Mouse (Mus musculus) CD4-positive, CD25-positive, alpha-beta regulatory T cell, adult 4 months (primary cell): Measurements from ENCODE around the gene Slc38a3. TPM values are rescaled to one million over a fixed set of nuclear protein-coding genes. Genes with fewer than 3 reads are reported as not detected.

Experiments
- ATAC-seq: one replicate; pipeline ENCODE4 v1.8.0; 2017
- polyA plus RNA-seq, 2 experiments: library from polyadenylated mRNA; unstranded; fragments of 100-300 nt; shearing (Covaris generic); gene quantifications; one replicate each; pipeline ENCODE4 v1.2.1; 2017

Gene Slc38a3
- polyA plus RNA-seq, 2 experiments from 2014 or later, result not detected

DNA sequence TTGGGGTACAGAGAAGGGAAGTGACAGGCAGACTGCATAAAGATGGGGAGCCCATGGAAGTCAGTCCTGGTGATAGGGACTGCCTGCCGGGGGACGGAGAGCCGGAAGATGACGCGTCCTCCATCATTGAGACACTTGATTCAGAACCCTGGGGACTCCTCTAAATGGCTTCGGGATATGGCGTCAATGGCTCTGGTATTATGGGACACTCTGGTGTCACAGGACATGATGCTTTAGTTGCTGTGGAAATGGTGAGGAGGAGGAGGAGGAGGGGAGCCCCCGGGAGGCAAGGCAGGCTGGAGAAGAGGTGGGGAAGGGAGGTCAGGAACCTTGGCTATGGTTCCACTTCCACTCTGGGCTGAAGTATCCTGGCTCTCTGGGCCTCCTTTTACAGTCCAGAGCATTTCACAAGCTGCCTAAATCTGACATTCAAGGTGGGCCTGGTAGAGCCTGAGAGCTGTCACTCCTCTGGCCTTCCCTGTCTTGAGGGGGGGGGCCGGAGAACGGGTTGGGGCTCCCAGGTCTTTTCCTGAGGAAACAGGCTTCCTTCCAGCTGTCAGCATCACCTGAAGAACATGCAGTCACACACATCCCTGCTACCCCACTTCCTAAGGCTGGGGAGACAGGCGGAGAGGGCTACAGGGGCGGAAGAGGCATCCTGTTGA, 26.2 kb upstream of the Slc38a3 start:
- ATAC-seq, result no peak

DNA sequence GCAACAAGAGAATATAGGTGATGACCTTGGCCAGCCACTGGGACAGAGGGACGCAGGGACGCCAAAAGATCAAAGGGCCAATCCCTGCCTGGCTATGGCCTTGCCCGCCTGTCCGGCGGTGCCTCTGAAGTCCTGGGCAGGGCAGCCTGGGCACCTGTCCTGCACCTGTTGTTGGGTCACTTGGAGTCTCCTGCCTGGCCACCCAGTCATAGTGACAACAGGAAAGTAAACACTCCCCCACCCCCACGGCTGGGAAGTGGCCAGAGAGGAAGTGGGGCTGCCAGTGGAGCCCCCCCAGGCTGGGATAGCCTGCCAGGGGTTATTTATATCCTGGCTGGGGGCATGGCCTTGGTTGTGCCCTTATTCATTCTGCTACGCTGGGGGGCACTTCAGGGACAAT, 25.3 kb upstream of the Slc38a3 start:
- no peak for ATAC-seq

DNA sequence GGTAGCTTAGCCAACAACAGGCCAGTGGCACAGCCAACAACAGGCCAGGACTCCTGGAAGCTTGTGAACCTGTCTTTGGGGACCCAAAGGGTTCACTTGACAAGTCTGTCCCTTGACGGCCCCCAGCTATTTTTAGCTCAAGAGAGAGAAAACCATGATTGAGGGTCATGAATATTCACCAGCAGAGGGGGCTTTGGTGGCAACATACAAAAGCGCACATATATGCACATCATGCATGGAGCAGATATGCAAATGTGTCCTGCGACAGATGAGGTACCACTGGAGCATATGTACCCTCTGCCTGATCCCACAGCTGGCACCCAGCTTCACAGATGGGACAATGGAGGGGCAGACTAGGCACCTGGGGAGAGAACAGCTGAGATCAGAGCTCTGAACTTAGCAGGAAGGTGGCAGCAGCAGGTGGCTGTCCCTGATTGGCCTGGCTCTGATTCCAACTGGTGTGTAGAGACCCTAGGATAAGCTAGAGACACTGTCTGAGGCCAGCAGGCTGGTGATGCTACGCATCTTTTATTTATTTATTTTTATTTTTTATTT, 24.2 kb upstream of the Slc38a3 start:
- ATAC-seq, result no peak

DNA sequence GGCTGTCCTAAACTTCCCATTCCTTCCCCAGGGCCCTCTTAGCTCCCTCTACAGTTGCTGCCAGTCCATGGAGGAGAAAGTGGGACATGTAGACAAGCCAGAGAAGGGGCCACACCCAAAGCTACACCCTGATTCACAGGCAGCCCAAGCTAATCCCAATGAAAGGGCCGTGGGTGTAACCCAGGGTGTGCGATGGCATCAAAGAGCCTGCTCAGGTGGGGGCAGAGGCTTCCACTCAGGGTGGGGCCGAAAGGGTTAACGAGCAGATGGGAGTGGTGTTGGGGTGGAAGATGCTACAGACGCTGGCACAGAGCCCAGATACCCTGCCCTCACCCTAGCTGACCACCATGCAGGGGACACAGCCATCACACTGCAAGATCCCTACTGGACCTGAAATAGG, 23.5 kb upstream of the Slc38a3 start:
- ATAC-seq, result no peak

DNA sequence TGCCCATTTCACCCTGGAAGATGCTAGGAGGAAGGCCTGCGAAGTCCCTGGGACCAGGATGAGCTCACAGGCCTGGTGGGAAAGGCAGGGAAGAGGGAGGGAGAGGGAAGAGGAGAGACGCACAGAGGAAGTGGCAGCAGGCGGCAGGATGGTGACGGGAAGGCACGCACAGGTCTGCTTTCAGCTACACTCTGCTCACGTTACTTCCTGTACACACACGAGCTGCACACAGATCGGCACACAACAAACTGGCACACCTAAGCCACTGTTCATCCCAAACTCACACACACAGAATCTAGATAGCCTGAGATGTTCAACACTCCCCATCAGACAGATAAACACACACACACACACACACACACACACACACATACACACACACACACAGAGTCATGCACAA, 21.1 kb upstream of the Slc38a3 start:
- no peak for ATAC-seq

DNA sequence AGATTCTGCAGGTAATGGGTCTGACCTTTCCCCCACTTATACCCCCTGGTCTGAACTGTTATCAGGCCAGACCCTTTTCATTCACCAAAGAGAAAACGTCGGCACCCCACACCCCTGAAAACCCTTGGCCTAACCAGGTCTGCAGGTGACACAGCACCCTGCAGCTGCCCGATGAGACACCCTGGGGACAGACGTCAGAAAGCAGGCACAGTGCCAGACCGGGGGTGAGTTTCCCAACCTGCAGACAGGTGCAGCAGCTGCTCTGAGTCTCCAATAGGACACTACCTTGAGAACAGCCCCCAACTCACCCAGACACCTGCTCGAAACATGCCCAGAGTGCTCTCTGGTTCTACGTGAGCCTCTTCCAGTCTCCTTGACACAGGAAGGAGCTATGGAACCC, 19.6 kb upstream of the Slc38a3 start:
- no peak for ATAC-seq

DNA sequence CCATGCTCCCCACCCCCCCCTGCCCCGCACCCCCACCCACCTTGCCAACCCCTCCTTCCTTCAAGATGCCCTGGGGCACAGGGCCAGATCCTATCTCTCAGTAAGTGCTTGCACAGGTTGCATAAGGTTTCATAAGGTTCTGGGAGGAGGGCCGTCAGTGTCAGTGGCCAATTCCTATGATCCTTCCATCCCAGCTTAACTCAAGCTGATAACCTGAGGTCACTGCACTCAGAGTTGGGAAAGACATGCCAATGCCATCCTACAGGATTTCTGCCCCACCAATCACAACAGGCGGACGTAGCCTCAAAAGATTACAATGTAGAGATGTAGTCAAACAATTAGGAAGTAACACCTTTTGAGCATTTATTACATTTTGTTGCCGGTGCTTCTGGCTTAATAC, 19.1 kb upstream of the Slc38a3 start:
- ATAC-seq, result no peak

DNA sequence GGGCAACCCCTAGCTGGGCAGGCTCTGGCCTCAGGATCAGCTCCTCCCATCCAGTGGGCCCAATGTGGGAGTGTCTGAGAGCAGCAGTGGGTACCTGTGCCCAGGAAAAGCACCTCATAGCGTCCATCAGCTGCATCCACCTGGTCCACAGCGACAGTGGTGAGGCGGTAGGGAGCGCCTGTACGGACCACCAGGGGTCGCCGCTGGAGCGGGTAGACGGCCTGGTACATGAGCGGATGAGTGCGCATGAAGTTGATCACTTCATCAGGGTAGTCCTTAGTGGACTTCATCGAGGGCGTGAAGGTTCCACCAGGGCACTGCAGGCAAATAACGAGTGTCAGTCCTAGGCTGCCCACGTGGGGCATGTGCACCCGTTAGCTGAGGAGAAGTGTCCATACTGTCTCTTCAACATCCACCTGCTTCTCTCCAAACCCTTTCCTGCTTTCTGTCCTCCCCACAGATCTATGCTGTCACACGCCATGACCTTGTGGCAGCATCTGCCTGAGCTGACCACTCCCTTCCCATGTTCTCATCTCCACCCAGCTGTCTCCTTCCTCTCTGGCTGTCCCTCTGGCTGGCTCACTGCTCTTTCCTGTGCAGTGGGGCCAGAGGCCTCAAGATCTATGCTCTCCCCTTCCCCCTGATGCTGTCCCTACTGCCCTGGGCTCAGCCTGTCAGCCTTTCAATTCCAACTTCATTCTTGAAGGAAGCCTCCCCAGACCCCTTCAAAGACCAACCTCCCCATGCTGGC, 16.1 kb upstream of the Slc38a3 start:
- no peak for ATAC-seq

DNA sequence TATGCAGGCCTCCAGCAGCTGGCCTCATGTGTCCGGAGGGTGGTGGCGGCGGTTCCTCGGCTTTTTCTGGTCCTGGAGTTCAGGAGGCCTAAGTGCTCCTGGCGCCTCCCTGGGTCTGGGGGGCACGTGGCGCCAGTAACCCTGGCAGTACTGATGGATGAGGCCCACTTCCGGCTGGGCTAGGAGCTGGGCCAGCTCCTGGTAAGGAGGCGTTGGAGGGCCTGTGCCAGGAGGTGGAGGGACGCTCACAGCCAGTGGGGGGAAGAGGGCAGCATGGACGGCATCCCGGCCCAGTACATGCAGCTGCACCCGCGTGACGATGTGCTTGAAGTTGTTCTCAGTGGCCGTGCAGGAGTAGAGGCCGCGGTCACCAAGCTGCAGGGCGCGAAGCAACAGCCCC, 13.1 kb upstream of the Slc38a3 start:
- no peak for ATAC-seq

DNA sequence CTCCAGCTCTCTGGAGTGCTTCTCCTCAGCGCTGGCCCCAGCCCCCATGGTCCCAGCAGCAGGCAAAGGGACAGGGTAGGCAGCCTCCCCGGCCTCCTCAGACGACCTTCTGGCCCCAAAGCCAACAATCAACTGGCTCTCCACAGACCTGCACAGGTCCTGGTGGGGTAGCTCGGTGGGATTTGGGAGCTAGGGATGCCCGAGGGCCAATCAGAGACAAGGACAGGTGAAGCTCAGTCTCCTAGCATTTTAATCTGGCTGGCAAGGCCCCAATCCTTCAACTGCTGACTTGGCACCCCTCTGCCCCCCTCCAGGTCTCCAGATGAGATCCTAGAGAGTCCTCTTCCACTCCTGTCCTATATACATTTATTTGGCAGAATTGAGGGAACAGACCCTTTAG, 10.2 kb upstream of the Slc38a3 start, which contains the start of gene Gnat1:
Gene Gnat1 (minus strand): TSS at position 212 of the 400 bp plus-strand sequence.
- ATAC-seq, result no peak

DNA sequence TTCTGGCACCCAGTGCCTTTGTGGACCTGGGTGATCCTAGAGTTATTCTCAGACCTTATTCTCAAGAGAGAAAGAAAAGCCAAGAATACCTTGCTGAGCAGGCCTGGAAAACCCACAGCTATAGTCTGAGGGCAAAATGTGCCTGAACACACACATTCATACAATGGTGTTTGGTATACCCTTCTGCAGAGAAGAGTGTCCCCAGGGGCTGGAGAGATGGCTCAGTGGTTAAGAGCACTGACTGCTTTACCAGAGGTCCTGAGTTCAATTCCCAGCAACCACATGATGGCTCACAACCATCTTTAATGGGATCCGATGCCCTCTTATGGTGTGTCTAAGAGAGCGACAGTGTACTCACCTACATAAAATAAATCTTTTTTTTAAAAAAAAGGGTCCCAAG, 9.5 kb upstream of the Slc38a3 start:
- ATAC-seq, result no peak

DNA sequence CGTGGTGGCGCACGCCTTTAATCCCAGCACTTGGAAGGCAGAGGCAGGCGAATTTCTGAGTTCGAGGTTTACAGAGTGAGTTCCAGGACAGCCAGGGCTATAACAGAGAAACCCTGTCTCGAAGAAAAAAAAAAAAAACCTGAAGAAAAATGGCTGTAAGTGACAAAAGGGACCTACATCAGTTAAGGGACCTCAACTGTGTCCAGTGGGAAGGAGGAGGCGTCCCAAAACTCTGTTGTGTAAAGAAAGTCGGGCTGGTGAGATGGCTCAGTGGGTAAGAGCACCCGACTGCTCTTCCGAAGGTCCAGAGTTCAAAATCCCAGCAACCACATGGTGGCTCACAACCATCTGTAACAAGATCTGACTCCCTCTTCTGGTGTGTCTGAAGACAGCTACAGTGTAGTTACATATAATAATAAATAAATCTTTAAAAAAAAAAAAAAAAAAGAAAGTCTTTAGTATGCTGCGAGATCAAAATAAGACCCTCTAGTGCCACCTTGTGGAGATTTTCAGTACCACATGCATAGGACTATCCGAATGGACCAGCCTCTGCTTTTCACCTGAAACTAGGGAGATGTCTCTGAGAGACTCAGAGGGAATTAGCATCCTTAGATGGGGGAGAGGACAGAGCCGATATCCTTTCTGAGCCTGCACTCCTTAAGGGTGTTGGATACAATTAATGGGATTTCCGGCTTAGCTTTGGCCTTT, 8.6 kb upstream of the Slc38a3 start:
- ATAC-seq, result peak; percentile 55

DNA sequence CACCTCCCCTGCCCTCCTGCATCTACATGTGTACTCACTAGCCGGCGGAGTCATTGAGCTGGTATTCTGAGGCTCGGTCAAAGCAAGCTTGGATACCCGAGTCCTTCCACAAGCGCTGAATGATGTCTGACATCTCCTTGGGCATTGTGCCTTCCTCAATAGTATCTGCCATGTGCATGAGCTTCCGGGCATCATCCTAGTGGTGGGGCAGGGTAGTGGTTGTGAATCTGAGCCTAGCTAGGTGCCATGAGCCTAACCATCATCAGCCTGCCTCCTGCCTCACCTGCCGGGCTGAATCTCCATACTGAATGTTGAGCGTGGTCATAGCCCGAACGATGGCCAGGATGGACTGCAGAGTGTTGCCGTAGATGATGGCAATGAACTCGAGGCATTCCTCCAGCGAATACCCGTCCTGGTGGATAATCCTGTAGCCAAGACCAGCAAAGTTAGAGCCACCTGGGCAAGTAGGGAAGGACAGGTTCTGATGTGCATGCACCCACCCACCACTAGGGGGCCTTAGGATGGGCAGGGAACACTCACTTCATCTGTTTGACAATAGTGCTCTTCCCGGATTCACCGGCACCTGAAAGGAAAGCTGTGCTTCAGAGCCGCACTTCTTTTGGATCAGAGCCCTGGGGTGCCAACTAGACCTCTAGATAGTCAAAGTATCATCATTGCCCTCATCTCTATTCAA, 7.9 kb upstream of the Slc38a3 start:
- peak; percentile 47 for ATAC-seq

DNA sequence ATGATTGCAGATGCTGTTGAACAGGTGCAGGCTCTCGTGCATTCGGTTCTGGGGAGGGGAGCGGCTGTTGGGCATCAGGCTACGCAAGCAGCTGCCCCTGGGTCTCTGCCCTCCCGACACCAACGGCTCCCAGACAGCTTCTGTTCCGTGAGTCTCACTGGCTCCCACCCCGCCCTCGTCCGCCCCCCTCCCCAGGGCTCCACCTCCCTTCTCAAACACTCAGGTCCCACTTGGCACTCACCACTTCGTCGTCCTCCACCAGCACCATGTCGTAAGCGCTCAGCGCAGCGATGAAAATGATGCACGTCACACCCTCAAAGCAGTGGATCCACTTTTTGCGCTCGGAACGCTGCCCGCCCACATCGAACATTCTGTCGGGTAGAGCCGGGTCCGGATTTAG, 7.0 kb upstream of the Slc38a3 start:
- ATAC-seq, result no peak

DNA sequence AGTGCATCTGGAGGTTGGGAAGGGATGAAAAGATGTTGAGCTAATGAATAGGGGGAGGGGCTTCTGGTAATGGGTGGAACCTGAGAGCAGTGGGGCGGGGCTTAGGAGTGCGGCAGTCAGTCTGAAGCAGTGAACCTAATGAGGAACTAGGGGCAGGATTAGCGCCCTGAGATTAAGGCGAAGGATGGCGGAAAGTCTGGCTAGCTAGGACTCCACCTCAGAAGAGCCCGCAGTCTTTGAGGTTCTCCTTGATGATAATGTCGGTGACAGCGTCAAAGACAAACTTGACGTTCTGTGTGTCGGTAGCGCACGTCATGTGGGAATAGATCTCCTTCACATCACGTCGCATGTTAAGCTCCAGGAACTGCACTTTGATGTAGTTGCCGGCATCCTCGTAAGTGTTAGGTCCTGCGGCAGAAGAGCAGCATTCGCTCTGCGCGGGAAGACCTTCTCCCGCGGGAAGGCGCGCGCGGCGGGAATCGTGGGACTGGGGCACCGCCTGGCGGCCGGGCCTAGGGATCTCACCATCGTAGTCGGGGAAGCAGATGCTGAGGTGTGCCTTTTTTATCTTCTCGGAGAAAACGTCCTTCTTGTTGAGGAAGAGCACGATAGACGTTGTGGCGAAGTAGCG, 6.5 kb upstream of the Slc38a3 start:
- peak; percentile 60 for ATAC-seq

DNA sequence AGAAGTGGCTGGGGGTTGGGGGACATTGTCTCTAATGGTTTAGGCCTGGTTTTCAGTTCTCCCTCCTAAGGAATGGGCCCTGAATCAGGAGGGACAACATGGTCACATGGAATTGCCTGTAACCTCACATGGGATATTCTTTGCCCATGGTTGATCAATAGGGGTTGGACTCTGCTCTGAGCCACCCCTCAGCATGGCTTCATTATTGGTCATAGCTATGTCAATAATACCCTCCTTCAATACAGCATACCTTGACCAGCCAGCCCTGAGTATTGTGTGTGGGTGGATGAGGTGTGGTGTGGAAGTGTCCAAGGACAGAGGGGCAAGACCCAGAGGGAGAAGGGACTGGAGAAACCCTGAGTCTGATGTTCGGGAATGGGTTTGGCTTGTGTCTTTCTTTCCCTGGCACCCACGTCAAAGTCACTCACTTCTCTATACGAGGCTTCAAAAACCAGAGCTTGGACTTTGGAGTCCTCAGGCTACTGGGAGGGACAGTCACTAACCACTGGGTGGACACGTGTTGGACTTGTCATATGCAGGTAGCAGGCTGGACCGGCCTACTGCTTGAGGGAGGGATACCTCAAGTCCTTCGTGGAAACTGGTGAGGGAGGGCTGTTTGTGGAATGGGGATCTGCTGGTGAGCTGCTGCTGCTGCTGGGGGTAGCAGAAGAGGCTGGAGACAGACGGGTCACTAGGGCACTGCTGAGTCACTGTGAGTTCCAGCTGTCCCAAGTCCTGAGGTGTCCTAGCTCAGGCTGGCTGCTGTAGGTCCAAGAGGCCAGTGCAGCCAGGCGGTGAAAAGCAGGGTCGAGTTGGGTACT, 5.5 kb upstream of the Slc38a3 start:
- ATAC-seq, result no peak

DNA sequence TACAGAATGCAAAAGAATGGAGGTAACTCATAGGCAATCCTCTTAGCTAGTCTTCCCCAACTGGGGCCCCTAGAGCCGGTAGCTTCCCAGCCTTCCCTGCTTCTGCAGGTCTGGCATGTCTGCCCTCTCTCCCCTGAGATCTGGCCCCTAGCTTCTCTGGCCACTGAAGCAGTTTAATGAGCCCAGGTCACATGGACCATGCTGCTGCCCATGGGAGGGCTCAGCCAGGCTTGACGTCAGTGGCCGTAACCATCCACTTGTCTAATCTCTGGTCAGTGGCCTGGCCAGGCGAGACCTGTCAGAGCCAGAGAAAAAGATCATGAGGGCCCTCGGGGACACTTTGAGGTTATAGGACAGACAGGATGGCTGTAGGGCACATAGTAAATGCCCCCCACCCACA, 929 bp upstream of the Slc38a3 start:
- no peak for ATAC-seq

DNA sequence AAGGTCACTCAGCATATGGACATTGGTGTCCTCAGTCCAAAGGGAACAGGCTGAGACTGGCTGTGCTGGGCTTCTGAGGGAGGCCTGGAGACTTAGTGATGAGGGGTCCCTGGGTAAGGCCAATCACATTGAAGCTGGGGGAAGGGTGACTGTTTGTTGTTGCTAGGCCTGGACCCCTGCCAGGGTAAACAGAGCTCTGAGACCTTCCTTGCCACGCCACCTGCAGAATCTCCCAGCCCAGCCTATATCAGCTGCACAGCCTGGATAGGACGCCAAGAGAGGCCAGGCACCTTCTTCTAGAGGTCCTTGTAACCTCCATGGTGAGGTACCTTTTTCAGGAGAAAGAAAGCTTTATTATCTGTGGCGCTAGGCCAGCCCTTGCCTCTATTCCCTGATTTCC, 414 bp downstream of the Slc38a3 start:
- no peak for ATAC-seq

DNA sequence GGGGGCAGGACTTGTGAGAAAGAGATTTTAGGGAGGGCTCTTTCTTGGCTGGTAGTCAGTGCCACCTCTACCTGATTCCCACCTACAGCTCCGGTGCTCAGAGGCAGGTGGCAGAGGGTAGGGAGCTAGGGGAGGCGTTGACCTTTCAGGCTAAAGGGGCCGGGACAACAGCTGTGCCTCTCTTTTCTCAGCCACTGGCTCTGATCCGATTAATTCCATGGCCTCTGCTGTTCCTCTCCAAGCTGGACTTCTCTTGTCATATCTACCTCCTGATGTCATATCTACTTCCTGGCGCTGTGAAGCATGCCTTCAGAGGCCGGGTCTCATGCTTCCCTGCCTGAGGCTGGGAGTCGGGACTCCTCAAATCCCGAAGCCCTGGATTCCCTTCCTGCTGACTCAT, 1.3 kb downstream of the Slc38a3 start:
- no peak for ATAC-seq

DNA sequence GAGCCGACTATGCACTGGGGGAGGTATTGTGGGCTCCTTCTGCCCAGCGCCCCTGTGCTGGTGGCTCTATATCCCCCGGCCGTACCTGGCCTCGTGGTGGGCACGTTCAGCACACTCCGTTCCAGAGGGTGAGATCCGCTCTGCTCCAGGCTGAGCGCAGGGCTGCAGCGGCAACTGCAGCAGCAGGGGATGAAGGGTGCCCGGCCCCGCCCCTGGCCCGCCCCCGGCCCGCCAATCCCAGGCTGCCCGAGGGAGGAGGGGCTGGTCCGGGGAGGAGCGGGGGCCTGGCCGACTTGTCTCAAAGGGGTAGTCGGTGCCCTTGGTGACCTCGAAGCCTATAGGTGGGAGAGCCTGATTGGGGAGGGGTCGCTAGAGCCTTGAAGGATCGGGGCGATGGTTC, 2.1 kb downstream of the Slc38a3 start:
- no peak for ATAC-seq

DNA sequence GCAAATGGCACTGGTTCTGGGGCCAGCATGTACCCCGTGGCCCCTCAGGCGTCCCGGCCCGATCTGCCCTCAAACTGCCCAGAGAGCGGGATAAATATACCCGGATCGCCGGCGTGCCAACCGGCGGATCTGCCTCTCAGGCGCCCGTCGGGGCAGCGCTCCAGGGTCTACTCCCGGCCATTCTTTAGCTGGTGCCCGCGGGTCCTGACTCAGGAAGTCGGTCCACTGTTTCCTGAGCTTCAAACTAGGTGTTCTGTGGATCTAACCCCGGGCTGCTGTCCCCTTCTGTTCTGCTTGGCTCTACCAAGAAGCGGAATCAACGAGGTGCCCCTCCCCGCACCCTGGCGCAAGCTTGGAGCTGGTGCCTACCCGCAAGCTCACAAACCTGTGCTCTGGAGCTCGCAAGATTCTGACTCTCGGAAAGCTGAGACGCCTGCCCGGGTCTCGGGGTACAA, 2.6 kb downstream of the Slc38a3 start:
- no peak for ATAC-seq
